Mouse (Mus musculus): ENCODE data around the gene Asb10.

GRCm38 (mm10) chr5:24486097-24486496, 54.7 kb downstream of the Asb10 start:
- TF ChIP-seq CTCF (IDR thresholded peaks at IDR 0.05; ENCODE audit: control insufficient read depth, insufficient read depth, insufficient read length): peak; percentile 65
- TF ChIP-seq USF1 (IDR thresholded peaks at IDR 0.05; ENCODE audit: low read depth): no peak
- no peak for TF ChIP-seq MYOD1 (IDR thresholded peaks at IDR 0.05; ENCODE audit: control insufficient read depth, insufficient read length, low read depth)
- TF ChIP-seq MAX (IDR thresholded peaks at IDR 0.05): no peak
